Mouse (Mus musculus) liver, embryonic 14.5 days (tissue): ENCODE results near the gene Arel1. TPM values are rescaled to one million over a fixed set of nuclear protein-coding genes. Genes with fewer than 3 reads are reported as not detected.

Experiments used
- ATAC-seq: fragments of 200-750 bp; cut with Nextera tagmentation; 2 replicates; pipeline ENCODE4 v1.8.0; 2017; ENCODE audit warnings: moderate number of reproducible peaks, mild to moderate bottlenecking, moderate library complexity; ENCODE audit not compliant: insufficient read depth
- DNase-seq, 3 experiments: peaks; one replicate each; pipeline ENCODE4 v3.0.0-alpha.2; 2012 to 2013; ENCODE audit warnings: low read depth in 3 of 3, low spot score in 3 of 3
- H3K27ac ChIP-seq: fragments of 300-500 bp; sonication (generic); 2 replicates; pipeline ENCODE4 v1.5.1; 2014; ENCODE audit warnings: moderate library complexity, mild to moderate bottlenecking, control low read depth, inconsistent platforms
- H3K27me3 ChIP-seq: fragments of 300-500 bp; sonication (generic); 2 replicates; pipeline ENCODE4 v1.6.1; 2014; ENCODE audit warnings: mild to moderate bottlenecking, low read length, moderate library complexity; ENCODE audit not compliant: control insufficient read depth, insufficient read depth
- H3K36me3 ChIP-seq: fragments of 300-500 bp; sonication (generic); replicated peaks from 2 replicates; pipeline ENCODE4 v1.6.1; 2014; ENCODE audit warnings: low read depth; ENCODE audit not compliant: control insufficient read depth, insufficient read depth
- H3K4me1 ChIP-seq, 2 experiments: fragments of 200-500 bp in 1 of 2; fragments of 300-500 bp in 1 of 2; sonication (generic) in 1 of 2; replicated peaks; 2 replicates each; pipeline ENCODE4 v1.6.1; 2012 to 2014; ENCODE audit warnings: antibody characterized with exemption in 1 of 2, inconsistent platforms in 1 of 2, low read length in 1 of 2; ENCODE audit not compliant: control insufficient read depth in 2 of 2, insufficient read depth in 2 of 2
- H3K4me2 ChIP-seq: fragments of 300-500 bp; sonication (generic); 2 replicates; pipeline ENCODE4 v1.6.1; 2014; ENCODE audit warnings: low read depth, mild to moderate bottlenecking, control low read depth, moderate library complexity
- H3K4me3 ChIP-seq, 2 experiments: fragments of 200-500 bp in 1 of 2; fragments of 300-500 bp in 1 of 2; sonication (generic) in 1 of 2; 2 replicates each; pipeline ENCODE4 v1.5.1; 2012 to 2014; ENCODE audit warnings: low read depth in 2 of 2, low read length in 2 of 2, mild to moderate bottlenecking in 2 of 2, control low read depth in 1 of 2, inconsistent platforms in 1 of 2, moderate library complexity in 1 of 2; ENCODE audit not compliant: insufficient read depth in 1 of 2
- H3K9ac ChIP-seq: fragments of 300-500 bp; sonication (generic); replicated peaks from 2 replicates; pipeline ENCODE4 v1.6.1; 2014; ENCODE audit warnings: mild to moderate bottlenecking, control low read depth, moderate library complexity
- H3K9me3 ChIP-seq: fragments of 300-500 bp; sonication (generic); 2 replicates; pipeline ENCODE4 v1.6.1; 2016; ENCODE audit warnings: low read length, mixed read lengths; ENCODE audit not compliant: control insufficient read depth
- CTCF ChIP-seq: IDR thresholded peaks from 2 replicates; pipeline ENCODE4 v1.5.1; 2016; ENCODE audit warnings: antibody characterized with exemption, low read depth, control low read depth
- EP300 ChIP-seq: IDR thresholded peaks from 2 replicates; pipeline ENCODE4 v1.6.1; 2016; ENCODE audit warnings: antibody characterized with exemption, low read depth
- WGBS: fragments of 180-500 bp; shearing (Covaris S2); extraction: QIAGEN DNeasy Blood & Tissue Kit; methylation state at CpG from one replicate; pipeline ENCODE4 v1.1.7; 2014; ENCODE audit not compliant: insufficient replicate concordance; 5-methylcytosine and 5-hydroxymethylcytosine counted together
- polyA plus RNA-seq, 2 experiments: library from polyadenylated mRNA; depleted of rRNA in 1 of 2; stranded (reverse) in 1 of 2; unstranded in 1 of 2; fragments of >200 nt; fragmentation: Nextera tagmentation in 1 of 2; extraction: Ambion mirVana in 1 of 2; gene quantifications; 2 replicates each; pipeline versions ENCODE4 v1.2.1 to v1.2.3; 2012 to 2014

Gene Arel1
- polyA plus RNA-seq, 2 experiments, result 14.8 to 16.1 TPM

- no peaks in the 10 kb centered on the region for H3K27me3 ChIP-seq
- WGBS, result 12% methylated on average over 7 of the region's 7 CpGs
- no peaks in the 10 kb centered on the region for H3K9me3 ChIP-seq
- ATAC-seq (peak; percentile 99), DNase-seq (peak; percentile 71 to 77 (median 73))
- peaks cover 21 to 32% of the 10 kb centered on the region in 2 experiments for H3K4me1 ChIP-seq
- TF ChIP-seq EP300, result peak; percentile 78
- no peak for TF ChIP-seq CTCF
- H3K27ac ChIP-seq, result peak overlapping the region; percentile 96
- peak overlapping the region; percentile 65 for H3K9ac ChIP-seq
- H3K36me3 ChIP-seq, result peaks cover 35% of the 10 kb centered on the region
- peak overlapping the region; percentile 72 for H3K4me2 ChIP-seq
- H3K4me3 ChIP-seq, result peak overlapping the region; percentile 31
Observed at GRCm38 (mm10) chr12:84962606-84963005, 8.1 kb downstream of the Arel1 start.

GRCm38 (mm10) chr12:84958794-84959356 is 11.8 kb downstream of the Arel1 start:
- H3K4me2 ChIP-seq, result no peak overlapping the region
- WGBS, result 52% methylated on average over 1 of the region's 1 CpGs
- peaks cover 18 to 21% of the 10 kb centered on the region in 2 experiments for H3K4me1 ChIP-seq
- H3K27me3 ChIP-seq, result no peaks in the 10 kb centered on the region
- H3K4me3 ChIP-seq, result no peak overlapping the region
- H3K36me3 ChIP-seq, result peaks cover 22% of the 10 kb centered on the region
- ATAC-seq (no peak), DNase-seq (no peak)
- TF ChIP-seq EP300 (no peak), CTCF (no peak)
- no peak overlapping the region for H3K27ac ChIP-seq
- H3K9ac ChIP-seq, result no peak overlapping the region
- H3K9me3 ChIP-seq, result no peaks in the 10 kb centered on the region

- Histone ChIP-seq H3K4me2 (no peak overlapping the region), H3K27me3 (no peaks in the 10 kb centered on the region), H3K4me3 (no peak overlapping the region), H3K27ac (no peak overlapping the region), H3K9me3 (no peaks in the 10 kb centered on the region), H3K9ac (no peak overlapping the region), H3K4me1 (no peaks in the 10 kb centered on the region), H3K36me3 (peaks cover 15% of the 10 kb centered on the region)
- TF ChIP-seq EP300, result no peak
- no peak for TF ChIP-seq CTCF
- DNase-seq, result no peak
- no peak for ATAC-seq
- WGBS, result 81% methylated on average over 3 of the region's 3 CpGs
Observed at GRCm38 (mm10) chr12:84956317-84956716, 14.4 kb downstream of the Arel1 start.

GRCm38 (mm10) chr12:84952351-84952750 is 18.3 kb downstream of the Arel1 start:
- TF ChIP-seq CTCF, result no peak
- no peak for TF ChIP-seq EP300
- Histone ChIP-seq H3K36me3 (peaks cover 32% of the 10 kb centered on the region), H3K27ac (no peak overlapping the region)

GRCm38 (mm10) chr12:84951531-84951930 is 19.2 kb downstream of the Arel1 start:
- no peak for DNase-seq
- Histone ChIP-seq H3K27me3 (no peaks in the 10 kb centered on the region), H3K4me3 (no peak overlapping the region), H3K27ac (no peak overlapping the region), H3K4me2 (no peak overlapping the region), H3K9ac (no peak overlapping the region), H3K9me3 (no peaks in the 10 kb centered on the region), H3K36me3 (peaks cover 39% of the 10 kb centered on the region), H3K4me1 (no peaks in the 10 kb centered on the region)
- WGBS, result 70% methylated on average over 8 of the region's 8 CpGs
- TF ChIP-seq CTCF, result no peak
- TF ChIP-seq EP300, result no peak
- ATAC-seq, result no peak

More at GRCm38 (mm10) chr12:84952351-84952750, 18.3 kb downstream of the Arel1 start:
- WGBS, result 78% methylated on average over 1 of the region's 1 CpGs
- Histone ChIP-seq H3K4me3 (no peak overlapping the region), H3K4me1 (no peaks in the 10 kb centered on the region), H3K9me3 (no peaks in the 10 kb centered on the region), H3K4me2 (no peak overlapping the region), H3K9ac (no peak overlapping the region), H3K27me3 (no peaks in the 10 kb centered on the region)
- no peak for ATAC-seq
- DNase-seq, result no peak
